Mouse (Mus musculus) hindbrain, postnatal 0 days (tissue): ENCODE data around the gene Mad1l1. TPM values are rescaled to one million over a fixed set of nuclear protein-coding genes. Genes with fewer than 3 reads are reported as not detected.

Experiments
- ATAC-seq: fragments of 200-750 bp; cut with Nextera tagmentation; 2 replicates; pipeline ENCODE4 v1.8.0; 2017; ENCODE audit warnings: mild to moderate bottlenecking, moderate TSS enrichment, moderate library complexity
- DNase-seq: peaks from one replicate; pipeline ENCODE4 v3.0.0-alpha.2; 2015; ENCODE audit warnings: low spot score
- H3K27ac ChIP-seq: fragments of 300-500 bp; sonication (generic); 2 replicates; pipeline ENCODE4 v1.5.1; 2014; ENCODE audit warnings: mild to moderate bottlenecking
- H3K27me3 ChIP-seq: fragments of 300-500 bp; sonication (generic); 2 replicates; pipeline ENCODE4 v1.6.1; 2014; ENCODE audit warnings: low read length, mixed read lengths; ENCODE audit not compliant: insufficient read depth
- H3K36me3 ChIP-seq: fragments of 300-500 bp; sonication (generic); 2 replicates; pipeline ENCODE4 v1.6.1; 2014; ENCODE audit warnings: low read length, mixed read lengths; ENCODE audit not compliant: insufficient read depth
- H3K4me1 ChIP-seq: fragments of 300-500 bp; sonication (generic); 2 replicates; pipeline ENCODE4 v1.6.1; 2014; ENCODE audit warnings: antibody characterized with exemption, low read length, mixed read lengths; ENCODE audit not compliant: insufficient read depth
- H3K4me2 ChIP-seq: fragments of 300-500 bp; sonication (generic); 2 replicates; pipeline ENCODE4 v1.6.1; 2014; ENCODE audit warnings: low read depth, mild to moderate bottlenecking, low read length, moderate library complexity, mixed read lengths
- H3K4me3 ChIP-seq: fragments of 300-500 bp; sonication (generic); 2 replicates; pipeline ENCODE4 v1.5.1; 2014; ENCODE audit warnings: low read length
- H3K9ac ChIP-seq: fragments of 300-500 bp; sonication (generic); replicated peaks from 2 replicates; pipeline ENCODE4 v1.6.1; 2014; ENCODE audit warnings: mild to moderate bottlenecking, low read length, moderate library complexity, mixed read lengths
- H3K9me3 ChIP-seq: fragments of 300-500 bp; sonication (generic); 2 replicates; pipeline ENCODE4 v1.6.1; 2016; ENCODE audit warnings: low read length, mixed read lengths
- CTCF ChIP-seq: IDR thresholded peaks from 2 replicates; pipeline ENCODE4 v1.5.1; 2016; ENCODE audit warnings: antibody characterized with exemption, control low read depth, low read depth
- WGBS: fragments of 180-500 bp; shearing (Covaris S2); extraction: QIAGEN DNeasy Blood & Tissue Kit; methylation state at CpG from one replicate; pipeline ENCODE4 v1.1.7; 2014; 5-methylcytosine and 5-hydroxymethylcytosine counted together
- polyA plus RNA-seq: library from polyadenylated mRNA; unstranded; fragments of >200 nt; fragmentation: Nextera tagmentation; extraction: Ambion mirVana; gene quantifications from 2 replicates; pipeline ENCODE4 v1.2.1, GENCODE M21; 2015
- total RNA-seq: library from RNA; depleted of rRNA; stranded (reverse); fragments of >200 nt; gene quantifications from 2 replicates; pipeline ENCODE4 v1.2.3, GENCODE M21; 2014

Gene Mad1l1
- total and polyA plus RNA-seq, 2 experiments from 2014 or later, result 29.1 to 30.9 TPM

DNA sequence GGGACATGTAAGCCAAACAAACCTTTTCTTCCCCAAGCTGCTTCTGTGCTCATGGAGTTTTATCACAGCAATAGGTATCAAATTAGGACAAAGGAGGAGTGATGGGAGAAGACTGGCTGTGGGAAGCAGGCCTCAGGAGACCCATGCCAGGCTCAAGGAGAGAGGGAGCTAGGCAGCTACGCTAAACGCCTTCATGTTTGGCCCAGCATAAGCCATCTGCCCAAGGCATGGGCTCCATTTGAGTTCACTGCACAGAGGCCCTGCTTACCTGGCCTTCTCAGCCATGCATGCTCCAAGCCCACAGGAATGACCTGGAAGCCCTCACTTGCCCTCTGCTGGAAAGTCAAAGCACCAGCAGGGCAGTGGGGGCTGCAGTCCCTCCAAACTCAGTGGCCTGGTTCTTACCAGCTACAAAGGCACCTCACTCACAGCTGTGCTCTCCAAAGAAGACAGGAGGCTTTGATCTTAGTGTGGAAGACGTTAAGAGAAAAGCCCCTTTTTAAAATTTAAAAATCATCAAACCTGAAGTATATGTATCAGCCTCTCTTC lies 206.8 kb downstream of the Mad1l1 start:
- Histone ChIP-seq H3K4me1 (peaks cover 22% of the 10 kb centered on the region; the same call in 1 of the 2 replicates), H3K27ac (no peak overlapping the region), H3K9me3 (no peaks in the 10 kb centered on the region), H3K4me2 (no peak overlapping the region), H3K27me3 (no peaks in the 10 kb centered on the region), H3K9ac (no peak overlapping the region), H3K4me3 (no peak overlapping the region), H3K36me3 (no peaks in the 10 kb centered on the region; the same call in 1 of the 2 replicates)
- WGBS, result 64% methylated on average over 3 of the region's 3 CpGs
- DNase-seq (peak; percentile 20), ATAC-seq (no peak)
- peak; percentile 46 for TF ChIP-seq CTCF

DNA sequence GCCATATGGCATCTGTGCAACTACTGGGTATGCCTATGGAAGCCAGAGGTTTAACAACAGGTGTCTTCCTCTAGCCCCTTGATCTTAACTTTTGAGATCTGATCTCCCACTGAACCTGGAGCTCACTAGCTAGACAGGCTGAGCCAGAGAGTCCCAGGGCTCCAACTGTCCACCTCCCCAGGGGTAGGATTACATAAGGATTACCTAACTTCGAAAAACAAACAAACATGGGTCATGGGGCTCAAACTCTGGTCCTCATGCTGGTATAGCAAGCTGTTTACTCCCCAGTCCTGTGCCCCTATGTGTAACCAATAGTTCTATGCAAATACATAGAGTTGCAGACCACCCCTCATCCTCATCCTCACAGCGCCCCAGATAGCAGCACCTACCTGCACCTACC lies 208.1 kb downstream of the Mad1l1 start:
- Histone ChIP-seq H3K4me2 (no peak overlapping the region), H3K36me3 (no peaks in the 10 kb centered on the region; the same call in 1 of the 2 replicates), H3K27ac (no peak overlapping the region), H3K9ac (no peak overlapping the region), H3K4me1 (peaks cover 14% of the 10 kb centered on the region; the same call in 1 of the 2 replicates), H3K4me3 (no peak overlapping the region), H3K9me3 (no peaks in the 10 kb centered on the region), H3K27me3 (no peaks in the 10 kb centered on the region)
- DNase-seq, result no peak
- no peak for TF ChIP-seq CTCF
- 96% methylated on average over 2 of the region's 2 CpGs for WGBS
- ATAC-seq, result no peak

DNA sequence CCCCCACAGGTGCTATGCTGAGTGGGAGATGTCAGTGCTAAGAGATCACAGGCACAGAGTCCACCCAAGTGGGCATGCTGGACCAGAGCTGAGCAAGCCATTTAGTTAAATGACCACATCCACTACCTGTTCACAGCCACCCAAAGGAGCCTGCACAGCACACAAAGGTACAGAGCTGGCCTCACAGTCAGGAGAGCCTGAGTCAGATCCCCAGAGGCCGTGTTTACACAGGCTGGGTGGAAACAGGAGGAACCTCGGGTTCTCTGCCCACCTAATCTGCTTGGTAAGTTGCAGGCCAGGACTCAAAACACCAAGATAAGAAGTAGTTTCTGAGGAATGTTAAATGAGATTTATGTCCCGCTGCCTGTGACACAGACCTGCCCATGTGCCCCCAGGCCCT lies 211.3 kb downstream of the Mad1l1 start:
- 89% methylated on average over 3 of the region's 3 CpGs for WGBS

DNA sequence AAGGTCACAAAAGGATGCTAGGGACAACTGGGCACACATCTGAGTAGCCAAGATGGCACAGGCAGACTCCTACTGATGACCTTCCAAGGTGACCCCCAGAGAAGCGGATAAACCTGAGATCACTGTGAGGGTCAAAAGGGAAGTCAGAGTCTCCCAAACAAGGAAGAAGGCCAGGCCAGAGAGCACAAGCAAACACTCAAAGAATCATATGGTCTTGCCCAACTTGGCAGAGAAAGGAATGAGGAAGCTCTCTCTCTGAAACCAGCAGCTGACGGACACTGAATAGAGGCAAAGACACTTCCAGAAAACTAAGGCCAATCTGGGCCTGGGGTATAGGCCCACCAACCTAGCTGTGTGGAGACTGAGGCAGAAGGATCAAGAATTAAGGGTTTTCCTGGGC lies 213.4 kb downstream of the Mad1l1 start:
- no peak for DNase-seq
- no peaks in the 10 kb centered on the region for H3K9me3 ChIP-seq
- H3K4me3 ChIP-seq, result no peak overlapping the region
- no peaks in the 10 kb centered on the region; the same call in 1 of the 2 replicates for H3K36me3 ChIP-seq
- H3K27ac ChIP-seq, result no peak overlapping the region
- H3K4me2 ChIP-seq, result no peak overlapping the region
- no peaks in the 10 kb centered on the region for H3K27me3 ChIP-seq
- H3K4me1 ChIP-seq, result no peaks in the 10 kb centered on the region
- no peak for ATAC-seq
- no peak overlapping the region for H3K9ac ChIP-seq
- WGBS, result 96% methylated on average over 2 of the region's 2 CpGs
- TF ChIP-seq CTCF, result no peak

More for the DNA sequence above, 211.3 kb downstream of the Mad1l1 start:
- Histone ChIP-seq H3K27ac (no peak overlapping the region), H3K36me3 (no peaks in the 10 kb centered on the region; the same call in 1 of the 2 replicates), H3K9me3 (no peaks in the 10 kb centered on the region), H3K4me1 (0 out of 2 replicates have a peak, but pooled peaks cover 5% of the 10 kb centered on the region), H3K4me2 (no peak overlapping the region), H3K4me3 (no peak overlapping the region), H3K27me3 (no peaks in the 10 kb centered on the region), H3K9ac (no peak overlapping the region)
- no peak for TF ChIP-seq CTCF
- no peak for DNase-seq
- ATAC-seq, result no peak

DNA sequence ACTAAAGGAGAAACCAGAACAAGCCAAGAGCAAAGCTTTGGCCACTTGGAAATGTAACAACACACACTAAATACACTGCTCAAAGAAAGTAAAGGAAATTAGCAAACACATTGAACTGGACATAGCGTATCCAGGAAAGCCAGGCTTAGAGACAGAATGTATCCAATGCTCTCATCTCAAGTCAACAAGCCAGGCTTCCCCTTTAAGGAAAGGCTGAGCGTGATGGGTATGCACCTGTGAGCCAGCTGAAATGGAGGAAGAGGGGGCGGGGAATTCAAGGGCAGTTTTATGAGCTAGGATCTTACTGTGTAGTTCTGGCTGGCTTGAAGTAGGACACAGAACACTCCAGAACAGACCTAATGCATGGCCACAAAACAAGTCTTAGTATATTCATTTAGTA lies 215.3 kb downstream of the Mad1l1 start:
- Histone ChIP-seq H3K27ac (no peak overlapping the region), H3K9ac (no peak overlapping the region), H3K27me3 (no peaks in the 10 kb centered on the region), H3K4me2 (no peak overlapping the region), H3K4me3 (no peak overlapping the region), H3K4me1 (no peaks in the 10 kb centered on the region; the same call in 1 of the 2 replicates), H3K9me3 (no peaks in the 10 kb centered on the region), H3K36me3 (no peaks in the 10 kb centered on the region)
- no peak for DNase-seq
- WGBS, result 89% methylated on average over 3 of the region's 3 CpGs
- no peak for TF ChIP-seq CTCF
- no peak for ATAC-seq

DNA sequence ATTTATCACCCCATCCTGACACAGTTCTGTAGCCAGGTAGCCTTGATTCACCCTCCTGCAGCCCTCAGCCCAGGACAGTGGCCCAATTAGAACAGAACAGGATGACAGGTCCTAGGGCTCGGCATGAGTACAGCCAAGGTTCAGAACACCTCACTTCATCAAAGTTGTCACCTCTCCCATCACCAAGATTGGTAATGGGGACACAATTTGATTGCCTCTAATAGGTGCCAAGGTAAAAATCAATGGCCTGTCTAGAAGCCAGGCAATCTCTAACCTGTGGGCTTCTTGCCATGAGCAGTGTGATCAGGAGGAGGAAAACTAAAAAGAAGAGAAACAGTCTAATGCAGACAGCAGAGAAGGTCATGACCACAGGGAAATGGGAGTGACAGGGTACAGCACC lies 216.5 kb downstream of the Mad1l1 start:
- no peaks in the 10 kb centered on the region for H3K27me3 ChIP-seq
- H3K36me3 ChIP-seq, result no peaks in the 10 kb centered on the region
- no peaks in the 10 kb centered on the region for H3K9me3 ChIP-seq
- H3K27ac ChIP-seq, result no peak overlapping the region
- TF ChIP-seq CTCF, result no peak
- H3K4me1 ChIP-seq, result no peaks in the 10 kb centered on the region; the same call in 1 of the 2 replicates
- no peak overlapping the region for H3K4me2 ChIP-seq
- DNase-seq (no peak), ATAC-seq (no peak)
- no peak overlapping the region for H3K4me3 ChIP-seq
- WGBS, result 92% methylated on average over 1 of the region's 1 CpGs
- no peak overlapping the region for H3K9ac ChIP-seq

DNA sequence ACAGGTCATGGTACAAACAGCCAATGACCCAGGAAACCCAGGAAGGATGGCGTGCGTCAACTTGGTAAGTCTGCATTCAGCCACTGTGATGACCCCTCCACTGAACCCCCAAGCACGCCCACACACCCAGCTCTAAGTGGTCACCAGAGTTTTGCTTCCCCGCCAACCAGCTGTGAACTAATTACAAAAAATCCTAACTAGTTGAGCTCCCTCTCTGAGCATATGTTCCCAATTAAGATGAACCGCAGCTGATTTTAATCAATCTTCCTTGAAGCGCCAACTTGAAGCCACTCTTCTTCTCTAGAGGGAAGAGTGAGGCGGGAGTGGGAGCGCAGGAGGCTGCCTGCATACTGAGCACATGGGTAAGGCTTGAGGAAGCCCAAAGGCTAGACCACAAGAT lies 218.6 kb downstream of the Mad1l1 start:
- Histone ChIP-seq H3K27ac (no peak overlapping the region), H3K4me1 (no peaks in the 10 kb centered on the region; the same call in 1 of the 2 replicates), H3K9me3 (no peaks in the 10 kb centered on the region), H3K36me3 (no peaks in the 10 kb centered on the region), H3K27me3 (no peaks in the 10 kb centered on the region), H3K4me2 (no peak overlapping the region), H3K4me3 (no peak overlapping the region), H3K9ac (no peak overlapping the region)
- ATAC-seq (no peak), DNase-seq (peak; percentile 32)
- 65% methylated on average over 8 of the region's 8 CpGs for WGBS
- TF ChIP-seq CTCF, result no peak
